Mouse (Mus musculus) forebrain, embryonic 10.5 days (tissue): Measurements from ENCODE around the gene Cntnap2. TPM values are rescaled to one million over a fixed set of nuclear protein-coding genes. Genes with fewer than 3 reads are reported as not detected.

Experiments used
- DNase-seq: peaks from one replicate; pipeline ENCODE4 v3.0.0-alpha.2; 2017; ENCODE audit warnings: low spot score; ENCODE audit errors: extremely low spot score
- H3K27ac ChIP-seq: fragments of 300-500 bp; sonication (generic); 2 replicates; pipeline ENCODE4 v1.5.1; 2016; ENCODE audit warnings: mild to moderate bottlenecking
- H3K27me3 ChIP-seq: fragments of 300-500 bp; sonication (generic); 2 replicates; pipeline ENCODE4 v1.6.1; 2016; ENCODE audit warnings: mild to moderate bottlenecking; ENCODE audit not compliant: poor library complexity, severe bottlenecking
- H3K36me3 ChIP-seq: fragments of 300-500 bp; sonication (generic); replicated peaks from 2 replicates; pipeline ENCODE4 v1.6.1; 2016; ENCODE audit warnings: mild to moderate bottlenecking, moderate library complexity
- H3K4me1 ChIP-seq: fragments of 300-500 bp; sonication (generic); 2 replicates; pipeline ENCODE4 v1.6.1; 2016
- H3K4me3 ChIP-seq: fragments of 300-500 bp; sonication (generic); 2 replicates; pipeline ENCODE4 v1.5.1; 2016; ENCODE audit warnings: mild to moderate bottlenecking, moderate library complexity
- H3K9me3 ChIP-seq: fragments of 300-500 bp; sonication (generic); 2 replicates; pipeline ENCODE4 v1.6.1; 2016; ENCODE audit warnings: mild to moderate bottlenecking, moderate library complexity
- WGBS: fragments of 180-500 bp; shearing (Covaris S2); methylation state at CpG from one replicate; pipeline ENCODE4 v1.1.7; 2016; 5-methylcytosine and 5-hydroxymethylcytosine counted together
- polyA plus RNA-seq: library from polyadenylated mRNA; unstranded; fragments of >200 nt; fragmentation: Nextera tagmentation; extraction: Ambion mirVana; gene quantifications from 2 replicates; pipeline ENCODE4 v1.2.1, GENCODE M21; 2016

The Cntnap2 gene
- polyA plus RNA-seq, 1 experiment from 2014 or later: 89.3 TPM

DNA sequence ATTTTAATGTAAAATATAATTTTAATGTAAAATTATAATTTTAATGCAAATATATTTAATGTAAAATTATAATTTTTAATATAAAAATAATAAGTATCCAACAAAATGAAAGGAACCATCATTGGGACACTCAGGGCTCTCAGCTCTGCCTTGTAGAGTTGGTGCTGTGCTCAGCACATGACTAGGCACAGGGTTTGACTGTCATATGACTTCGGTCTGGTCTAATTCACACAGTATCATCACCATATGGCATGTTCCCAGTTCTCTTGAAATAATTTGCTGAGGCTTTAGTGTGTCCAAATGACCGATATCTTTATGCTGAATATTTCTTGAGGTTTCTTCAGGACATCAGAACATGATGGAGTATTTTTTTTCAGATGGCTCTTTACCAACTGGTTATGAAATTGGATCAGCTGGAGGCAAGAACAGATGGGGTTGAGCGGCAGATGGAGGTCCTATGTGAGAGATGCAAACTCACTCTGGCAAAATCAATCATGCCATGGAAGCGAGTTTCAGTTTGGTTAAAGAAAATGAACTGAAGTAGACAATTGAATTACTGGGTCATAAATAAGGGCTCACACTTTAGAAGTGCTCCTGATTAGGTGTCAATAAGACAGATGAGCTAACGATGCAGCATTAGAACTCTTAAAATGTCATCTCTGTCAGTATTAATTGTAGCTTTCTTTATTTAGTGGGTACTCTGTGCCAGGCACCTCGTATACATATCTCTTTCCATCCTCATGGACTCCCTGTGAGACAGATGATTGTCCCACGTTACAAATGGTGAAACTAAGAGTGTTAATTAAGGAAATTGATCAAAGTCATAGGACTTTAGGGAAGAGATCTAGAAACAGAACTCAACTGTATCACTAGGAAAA lies 1645.4 kb downstream of the Cntnap2 start:
- 87% methylated on average over 7 of the region's 7 CpGs for WGBS
- Histone ChIP-seq H3K27ac (no peak overlapping the region), H3K9me3 (no peaks in the 10 kb centered on the region), H3K36me3 (no peaks in the 10 kb centered on the region), H3K4me3 (no peak overlapping the region), H3K4me1 (no peaks in the 10 kb centered on the region), H3K27me3 (no peaks in the 10 kb centered on the region)
- no peak for DNase-seq

DNA sequence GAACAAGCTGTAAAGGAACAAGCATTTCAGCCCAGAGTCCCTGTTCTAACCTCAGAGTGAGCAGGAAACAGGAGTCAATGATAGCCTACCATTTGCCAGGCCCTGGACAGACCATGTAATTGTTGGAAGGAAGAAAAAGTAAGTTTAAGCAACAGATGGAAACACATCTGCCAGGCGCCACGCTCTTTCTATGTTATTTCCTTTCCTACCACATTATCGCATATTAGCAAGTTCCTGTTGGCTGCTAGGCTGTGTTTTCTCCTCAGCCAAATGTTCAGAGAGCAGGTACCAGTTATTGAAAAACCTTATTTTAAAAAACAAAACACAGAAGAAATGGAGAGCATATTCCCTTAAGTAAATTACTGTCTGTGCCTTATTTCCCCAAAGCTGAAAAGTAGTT lies 1646.8 kb downstream of the Cntnap2 start:
- Histone ChIP-seq H3K4me1 (no peaks in the 10 kb centered on the region), H3K36me3 (no peaks in the 10 kb centered on the region), H3K4me3 (no peak overlapping the region), H3K27ac (no peak overlapping the region), H3K27me3 (no peaks in the 10 kb centered on the region), H3K9me3 (no peaks in the 10 kb centered on the region)
- WGBS: 94% methylated on average over 3 of the region's 3 CpGs
- DNase-seq: no peak

DNA sequence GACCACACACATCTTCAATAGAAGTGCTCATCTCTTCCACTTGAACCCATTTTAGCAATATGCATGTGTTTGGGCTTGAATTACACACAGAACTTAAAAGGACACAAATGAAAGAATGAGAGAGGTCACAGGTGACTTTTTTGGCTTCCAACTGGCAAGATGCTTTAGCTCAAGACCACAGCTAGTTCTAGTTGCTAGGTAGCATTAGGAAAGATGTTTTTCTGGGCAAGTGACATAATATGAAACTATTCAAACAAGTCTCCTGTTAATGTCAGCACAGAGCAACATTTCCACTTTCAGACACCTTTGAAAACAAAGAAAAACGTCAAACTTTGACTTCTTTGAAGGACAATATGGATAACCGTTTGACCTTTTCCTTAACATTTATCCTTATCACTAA lies 1657.4 kb downstream of the Cntnap2 start:
- Histone ChIP-seq H3K4me3 (no peak overlapping the region), H3K27ac (no peak overlapping the region), H3K27me3 (no peaks in the 10 kb centered on the region), H3K9me3 (no peaks in the 10 kb centered on the region), H3K4me1 (no peaks in the 10 kb centered on the region), H3K36me3 (no peaks in the 10 kb centered on the region)
- DNase-seq: no peak
- 83% methylated on average over 2 of the region's 2 CpGs for WGBS

DNA sequence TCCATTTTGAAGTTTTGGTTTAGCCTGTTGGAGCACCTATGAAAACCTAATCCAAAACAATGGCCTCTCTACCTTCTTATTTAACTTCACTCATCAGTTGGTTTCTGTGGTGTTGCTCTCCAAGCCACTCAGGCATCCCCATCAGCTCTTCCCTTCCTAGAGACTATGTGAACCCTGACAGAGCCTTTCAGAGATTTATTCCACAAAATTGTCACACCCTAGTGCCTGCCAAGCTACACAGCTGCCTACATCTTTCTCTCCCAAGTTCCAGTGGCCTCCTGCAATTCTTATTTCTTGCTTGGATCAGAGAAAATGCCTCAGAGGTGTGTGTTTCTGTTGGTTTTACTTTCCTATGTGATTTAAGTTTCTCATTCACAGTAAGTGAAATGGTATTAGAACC lies 1674.6 kb downstream of the Cntnap2 start:
- no peaks in the 10 kb centered on the region for H3K4me1 ChIP-seq
- H3K27me3 ChIP-seq: no peaks in the 10 kb centered on the region
- DNase-seq: no peak
- H3K4me3 ChIP-seq: no peak overlapping the region
- no peaks in the 10 kb centered on the region for H3K36me3 ChIP-seq
- H3K27ac ChIP-seq: no peak overlapping the region
- no peaks in the 10 kb centered on the region for H3K9me3 ChIP-seq

DNA sequence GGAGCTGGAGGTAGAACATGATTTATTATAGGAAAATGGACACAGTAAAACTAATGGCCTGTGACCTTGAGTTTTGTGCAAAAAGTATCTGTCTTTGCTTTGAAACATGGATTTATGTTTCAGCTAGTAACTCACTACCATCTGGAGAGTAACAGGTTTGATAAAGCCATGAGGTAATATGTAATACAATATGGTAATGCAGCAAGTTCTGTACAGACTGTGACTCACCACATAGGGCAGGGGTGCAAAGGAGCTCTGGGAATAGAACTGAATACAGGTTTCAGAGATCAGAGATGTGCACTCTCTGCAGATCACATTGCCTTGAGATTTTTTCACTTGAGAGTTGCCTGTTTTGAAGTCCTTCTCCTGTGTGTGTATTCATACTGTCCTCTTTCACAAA lies 1689.3 kb downstream of the Cntnap2 start:
- Histone ChIP-seq H3K27ac (no peak overlapping the region), H3K27me3 (no peaks in the 10 kb centered on the region), H3K4me3 (no peak overlapping the region), H3K9me3 (no peaks in the 10 kb centered on the region), H3K36me3 (no peaks in the 10 kb centered on the region), H3K4me1 (no peaks in the 10 kb centered on the region)
- DNase-seq: no peak

DNA sequence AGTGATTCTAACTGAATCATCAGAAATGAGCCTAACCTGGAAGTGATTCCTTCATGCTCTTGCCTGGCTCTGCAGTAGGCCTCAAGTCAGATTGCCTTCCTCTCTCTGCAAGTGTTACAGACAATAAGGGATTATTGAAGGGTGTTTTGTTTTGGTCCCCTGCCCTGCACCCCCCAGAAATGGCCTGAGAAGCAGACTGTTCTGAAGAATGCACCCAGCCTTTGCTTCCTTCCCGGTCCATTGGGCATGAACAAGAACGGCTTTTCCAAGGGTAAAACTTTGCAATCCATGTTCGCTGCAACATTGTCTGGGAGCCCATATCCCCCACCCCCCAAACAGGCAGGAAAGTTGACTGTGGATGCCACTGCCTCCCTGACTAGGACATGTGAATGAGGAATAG lies 1704.3 kb downstream of the Cntnap2 start:
- Histone ChIP-seq H3K36me3 (no peaks in the 10 kb centered on the region), H3K9me3 (no peaks in the 10 kb centered on the region), H3K4me3 (no peak overlapping the region), H3K27ac (no peak overlapping the region), H3K27me3 (peaks cover 3% of the 10 kb centered on the region; the same call in 1 of the 2 replicates), H3K4me1 (peaks cover 19% of the 10 kb centered on the region)
- DNase-seq: peak; percentile 34
- 27% methylated on average over 3 of the region's 3 CpGs for WGBS

DNA sequence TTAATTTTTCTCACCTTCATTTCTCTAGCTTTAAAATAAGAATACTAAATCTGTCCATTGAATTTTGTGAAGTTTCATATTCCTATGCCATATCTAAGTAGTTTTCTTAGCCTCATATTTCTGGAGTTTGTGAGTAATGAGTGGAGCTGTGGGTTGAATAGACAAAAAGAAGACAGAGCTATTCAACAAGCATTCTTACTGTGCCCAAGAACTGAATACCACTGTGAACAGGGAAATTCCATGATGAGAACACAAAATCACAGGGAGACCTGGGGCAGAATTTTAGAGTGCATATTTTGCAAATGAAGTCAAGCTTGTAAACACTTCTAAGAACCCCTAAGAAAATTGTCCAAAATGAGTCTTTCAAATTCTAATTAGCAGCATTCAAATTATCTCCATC lies 1715.4 kb downstream of the Cntnap2 start:
- no peaks in the 10 kb centered on the region for H3K36me3 ChIP-seq
- H3K27me3 ChIP-seq: no peaks in the 10 kb centered on the region
- DNase-seq: no peak
- no peak overlapping the region for H3K27ac ChIP-seq
- H3K4me3 ChIP-seq: no peak overlapping the region
- no peaks in the 10 kb centered on the region for H3K9me3 ChIP-seq
- peaks cover 8% of the 10 kb centered on the region; the same call in 1 of the 2 replicates for H3K4me1 ChIP-seq

DNA sequence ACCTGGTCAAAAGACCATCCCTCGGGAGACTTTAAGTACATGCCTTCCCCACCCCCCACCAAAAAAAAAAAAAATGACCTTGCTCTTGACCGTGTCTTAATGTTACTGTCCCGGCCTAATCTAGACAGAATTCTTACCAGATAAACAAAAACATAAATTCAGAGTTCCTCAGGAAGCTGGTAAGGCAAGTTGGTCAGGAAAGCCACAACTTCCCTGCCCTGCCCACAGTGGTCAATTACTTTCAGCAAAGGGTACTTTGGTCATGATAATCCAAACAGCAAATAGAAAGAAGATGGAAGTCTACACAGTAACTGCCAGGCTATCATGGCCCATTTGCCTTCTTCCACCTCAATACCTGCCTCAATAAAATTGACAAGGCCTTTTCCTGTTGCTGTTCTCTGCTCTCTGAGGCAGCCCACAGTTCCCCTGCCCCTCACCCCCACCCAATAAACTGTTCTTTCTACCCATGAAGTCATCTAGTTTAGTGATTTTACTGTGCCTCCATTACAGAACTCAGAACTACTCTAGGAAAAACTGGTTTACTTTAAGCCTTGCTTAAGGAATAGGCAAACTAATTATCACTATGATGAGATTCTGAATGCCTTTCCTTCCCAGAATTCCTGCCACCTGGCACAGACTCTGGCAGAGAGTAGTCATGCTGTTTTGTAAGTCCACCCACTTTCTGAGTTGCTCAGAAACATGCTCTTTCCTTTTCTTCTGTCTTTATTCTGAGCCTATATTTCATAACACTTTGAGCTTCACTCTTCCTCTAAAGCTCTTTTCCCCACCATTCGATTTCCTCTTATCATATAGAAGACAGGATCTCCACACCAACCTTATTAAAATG lies 1743.3 kb downstream of the Cntnap2 start:
- Histone ChIP-seq H3K27me3 (no peaks in the 10 kb centered on the region), H3K4me1 (no peaks in the 10 kb centered on the region), H3K36me3 (no peaks in the 10 kb centered on the region), H3K27ac (no peak overlapping the region), H3K4me3 (no peak overlapping the region), H3K9me3 (peaks cover 4% of the 10 kb centered on the region; the same call in 1 of the 2 replicates)
- WGBS: 88% methylated on average over 4 of the region's 4 CpGs
- no peak for DNase-seq

DNA sequence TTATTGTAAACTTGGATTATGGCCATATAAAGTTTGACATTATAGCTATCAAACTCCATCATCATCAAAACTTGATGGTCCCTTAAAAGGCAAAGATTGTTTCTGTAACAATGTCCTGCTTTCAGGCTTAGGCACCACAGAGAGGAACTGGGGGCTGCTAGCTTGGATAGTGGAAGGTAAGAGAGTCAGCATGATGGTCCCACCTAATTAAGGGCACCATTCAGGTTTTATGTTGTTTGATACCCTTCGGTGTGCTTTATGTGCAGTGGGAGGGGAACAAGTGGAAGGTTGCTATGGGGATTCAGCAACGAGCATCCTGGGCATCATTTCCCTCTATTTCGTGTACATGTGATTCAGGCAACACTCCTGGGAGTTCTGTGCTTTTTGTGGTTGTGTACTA lies 1797.5 kb downstream of the Cntnap2 start:
- H3K4me1 ChIP-seq: peaks cover 8% of the 10 kb centered on the region
- H3K27me3 ChIP-seq: no peaks in the 10 kb centered on the region
- DNase-seq: no peak
- no peak overlapping the region for H3K27ac ChIP-seq
- H3K36me3 ChIP-seq: no peaks in the 10 kb centered on the region
- no peak overlapping the region for H3K4me3 ChIP-seq
- H3K9me3 ChIP-seq: no peaks in the 10 kb centered on the region
- WGBS: 86% methylated on average over 3 of the region's 3 CpGs

DNA sequence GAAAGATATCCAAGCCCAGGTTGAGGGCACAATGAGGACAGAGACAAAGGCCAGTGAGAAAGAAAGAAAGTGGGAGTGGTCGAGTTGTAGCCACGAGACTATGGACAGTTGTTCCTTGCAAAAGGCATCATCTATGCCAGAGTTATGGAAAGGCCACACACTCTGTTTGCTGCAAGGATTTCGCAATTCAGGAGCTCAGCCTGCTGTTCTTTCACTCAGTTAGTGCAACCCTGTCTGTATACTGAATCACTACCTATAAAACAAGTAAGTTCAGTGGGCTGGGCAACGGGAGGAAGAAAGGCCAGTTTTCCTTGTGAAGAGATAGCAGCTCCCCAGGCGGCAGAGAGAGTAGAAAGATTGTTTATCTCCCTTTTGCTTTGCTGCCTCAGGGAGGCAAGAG lies 1801.9 kb downstream of the Cntnap2 start:
- no peaks in the 10 kb centered on the region for H3K9me3 ChIP-seq
- WGBS: 11% methylated on average over 5 of the region's 5 CpGs
- H3K36me3 ChIP-seq: no peaks in the 10 kb centered on the region
- H3K27me3 ChIP-seq: no peaks in the 10 kb centered on the region
- H3K27ac ChIP-seq: no peak overlapping the region
- no peak for DNase-seq
- H3K4me1 ChIP-seq: peaks cover 8% of the 10 kb centered on the region
- H3K4me3 ChIP-seq: no peak overlapping the region

DNA sequence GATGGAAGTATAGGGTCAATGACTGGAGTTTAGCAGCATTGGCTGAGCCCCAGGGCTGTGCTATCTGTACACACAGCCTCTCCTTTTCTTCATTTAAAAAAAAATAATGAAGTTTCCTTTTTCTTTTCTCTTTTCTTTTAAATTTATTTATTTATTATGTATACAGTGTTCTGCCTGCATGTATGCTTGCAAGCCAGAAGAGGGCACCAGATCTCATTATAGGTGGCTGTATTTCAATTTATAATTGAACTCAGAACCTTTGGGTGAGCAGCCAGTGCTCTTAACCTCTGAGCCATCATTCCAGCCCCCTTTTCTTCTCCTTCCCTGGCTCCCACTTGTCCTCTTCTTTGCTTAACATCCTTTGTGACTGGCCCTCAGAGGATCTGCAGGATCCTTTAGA lies 1807.2 kb downstream of the Cntnap2 start:
- Histone ChIP-seq H3K27me3 (no peaks in the 10 kb centered on the region), H3K4me1 (peaks cover 1% of the 10 kb centered on the region), H3K27ac (no peak overlapping the region), H3K36me3 (no peaks in the 10 kb centered on the region), H3K9me3 (no peaks in the 10 kb centered on the region), H3K4me3 (no peak overlapping the region)
- no peak for DNase-seq

DNA sequence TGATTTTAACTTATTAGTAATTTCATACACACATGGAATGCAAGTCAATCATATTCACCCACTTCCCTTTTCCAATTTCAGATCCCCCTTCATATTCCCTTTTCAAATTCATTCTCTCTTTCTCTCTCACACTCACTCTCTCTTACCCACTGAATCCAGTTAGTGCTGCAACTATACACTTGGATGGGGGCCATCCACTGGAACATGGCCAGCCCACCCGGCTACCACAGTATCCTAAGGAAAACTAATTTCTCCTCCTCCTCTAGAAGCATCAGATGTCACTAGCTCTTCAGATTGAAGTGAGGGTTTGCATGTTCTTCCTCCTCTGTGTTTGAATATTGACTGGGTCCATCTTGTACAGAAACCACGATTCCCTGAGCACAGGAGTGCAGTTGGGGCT lies 1827.1 kb downstream of the Cntnap2 start:
- Histone ChIP-seq H3K36me3 (no peaks in the 10 kb centered on the region), H3K27me3 (no peaks in the 10 kb centered on the region), H3K27ac (no peak overlapping the region), H3K4me3 (no peak overlapping the region), H3K9me3 (no peaks in the 10 kb centered on the region), H3K4me1 (no peaks in the 10 kb centered on the region)
- WGBS: 88% methylated on average over 2 of the region's 2 CpGs
- DNase-seq: no peak

DNA sequence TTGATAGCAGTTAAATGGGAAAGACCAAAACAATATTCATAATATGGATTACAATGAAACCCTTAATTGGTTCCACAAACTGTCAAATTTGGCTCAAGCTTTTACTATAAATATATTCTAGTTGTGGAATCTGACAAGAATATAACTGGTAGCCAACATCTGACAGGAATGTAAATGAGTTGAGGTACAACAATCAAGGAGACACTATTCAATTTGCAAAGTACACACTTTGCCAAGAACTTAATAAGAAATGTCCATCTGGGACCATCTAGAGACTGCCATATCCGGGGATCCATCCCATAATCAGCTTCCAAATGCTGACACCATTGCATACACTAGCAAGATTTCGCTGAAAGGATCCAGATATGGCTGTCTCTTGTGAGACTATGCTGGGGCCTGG lies 1850.0 kb downstream of the Cntnap2 start:
- WGBS: 88% methylated on average over 2 of the region's 2 CpGs
- no peaks in the 10 kb centered on the region for H3K9me3 ChIP-seq
- H3K27me3 ChIP-seq: no peaks in the 10 kb centered on the region
- no peaks in the 10 kb centered on the region for H3K4me1 ChIP-seq
- H3K27ac ChIP-seq: no peak overlapping the region
- no peak for DNase-seq
- H3K36me3 ChIP-seq: no peaks in the 10 kb centered on the region
- no peak overlapping the region for H3K4me3 ChIP-seq
